Mouse (Mus musculus) heart, embryonic 14.5 days (tissue): Measurements from ENCODE around the gene Fam168a. TPM values are rescaled to one million over a fixed set of nuclear protein-coding genes. Genes with fewer than 3 reads are reported as not detected.

Experiments used
- ATAC-seq: fragments of 200-750 bp; cut with Nextera tagmentation; 2 replicates; pipeline ENCODE4 v1.8.0; 2017; ENCODE audit warnings: low read depth, moderate TSS enrichment; ENCODE audit not compliant: insufficient number of reproducible peaks, insufficient read depth, low FRiP score
- H3K27ac ChIP-seq, 2 experiments: fragments of 200-500 bp in 1 of 2; fragments of 300-500 bp in 1 of 2; sonication (generic) in 1 of 2; replicated peaks in 1 of 2; 2 replicates each; pipeline ENCODE4 v1.5.1; 2012 to 2014; ENCODE audit warnings: low read depth in 2 of 2, low read length in 2 of 2, control low read depth in 1 of 2, mild to moderate bottlenecking in 1 of 2, mixed read lengths in 1 of 2; ENCODE audit not compliant: control insufficient read depth in 1 of 2, insufficient read depth in 1 of 2
- H3K27me3 ChIP-seq: fragments of 300-500 bp; sonication (generic); 2 replicates; pipeline ENCODE4 v1.6.1; 2014; ENCODE audit warnings: mild to moderate bottlenecking, low read length, control low read depth; ENCODE audit not compliant: control insufficient read depth, insufficient read depth
- H3K36me3 ChIP-seq: fragments of 300-500 bp; sonication (generic); 2 replicates; pipeline ENCODE4 v1.6.1; 2014; ENCODE audit warnings: mild to moderate bottlenecking, control low read depth, low read length, mixed read lengths; ENCODE audit not compliant: control insufficient read depth, insufficient read depth
- H3K4me1 ChIP-seq, 2 experiments: fragments of 200-500 bp in 1 of 2; fragments of 300-500 bp in 1 of 2; sonication (generic) in 1 of 2; 2 replicates each; pipeline ENCODE4 v1.6.1; 2012 to 2014; ENCODE audit warnings: low read length in 2 of 2, control low read depth in 1 of 2, mixed read lengths in 1 of 2; ENCODE audit not compliant: control insufficient read depth in 2 of 2, insufficient read depth in 2 of 2
- H3K4me2 ChIP-seq: fragments of 300-500 bp; sonication (generic); 2 replicates; pipeline ENCODE4 v1.6.1; 2014; ENCODE audit warnings: mild to moderate bottlenecking, low read length
- H3K4me3 ChIP-seq, 2 experiments: fragments of 200-500 bp in 1 of 2; fragments of 300-500 bp in 1 of 2; sonication (generic) in 1 of 2; 2 replicates each; pipeline ENCODE4 v1.5.1; 2012 to 2014; ENCODE audit warnings: low read length in 2 of 2, mild to moderate bottlenecking in 2 of 2, control low read depth in 1 of 2, low read depth in 1 of 2, moderate library complexity in 1 of 2; ENCODE audit not compliant: control insufficient read depth in 1 of 2, insufficient read depth in 1 of 2
- H3K9ac ChIP-seq: fragments of 300-500 bp; sonication (generic); 2 replicates; pipeline ENCODE4 v1.6.1; 2014; ENCODE audit warnings: mild to moderate bottlenecking, low read length
- H3K9me3 ChIP-seq: fragments of 300-500 bp; sonication (generic); 2 replicates; pipeline ENCODE4 v1.6.1; 2016; ENCODE audit warnings: low read length, control low read depth; ENCODE audit not compliant: control insufficient read depth
- WGBS: fragments of 180-500 bp; shearing (Covaris S2); extraction: QIAGEN DNeasy Blood & Tissue Kit; methylation state at CpG from one replicate; pipeline ENCODE4 v1.1.7; 2014; 5-methylcytosine and 5-hydroxymethylcytosine counted together
- polyA plus RNA-seq: library from polyadenylated mRNA; unstranded; fragments of >200 nt; fragmentation: Nextera tagmentation; extraction: Ambion mirVana; gene quantifications from 2 replicates; pipeline ENCODE4 v1.2.1, GENCODE M21; 2014

The Fam168a gene
- polyA plus RNA-seq, 1 experiment from 2014 or later: 36.4 TPM

GRCm38 (mm10) chr7:100849508-100849907 is 143.1 kb downstream of the Fam168a start:
- Histone ChIP-seq H3K9me3 (no peaks in the 10 kb centered on the region), H3K27ac (no peak overlapping the region), H3K9ac (no peak overlapping the region), H3K4me3 (no peak overlapping the region), H3K27me3 (no peaks in the 10 kb centered on the region), H3K36me3 (0 out of 2 replicates have a peak, but pooled peaks cover 6% of the 10 kb centered on the region), H3K4me1 (peaks cover 35 to 43% of the 10 kb centered on the region in 2 experiments), H3K4me2 (no peak overlapping the region)
- 82% methylated on average over 2 of the region's 2 CpGs for WGBS
- ATAC-seq: no peak

GRCm38 (mm10) chr7:100851481-100852356 is 145.3 kb downstream of the Fam168a start:
- Histone ChIP-seq H3K4me3 (no peak overlapping the region), H3K9me3 (no peaks in the 10 kb centered on the region), H3K27me3 (no peaks in the 10 kb centered on the region), H3K9ac (peak overlapping the region; percentile 44; the same call in 1 of the 2 replicates), H3K4me2 (no peak overlapping the region), H3K27ac (peak overlapping the region in 1 of 2 experiments; percentile 67; a peak in 2 of 4 replicates), H3K36me3 (0 out of 2 replicates have a peak, but pooled peaks cover 6% of the 10 kb centered on the region), H3K4me1 (peaks cover 34 to 44% of the 10 kb centered on the region in 2 experiments)
- ATAC-seq: no peak
- 47% methylated on average over 9 of the region's 9 CpGs for WGBS

GRCm38 (mm10) chr7:100853396-100853795 is 147.0 kb downstream of the Fam168a start:
- Histone ChIP-seq H3K4me1 (peaks cover 34 to 44% of the 10 kb centered on the region in 2 experiments), H3K27me3 (no peaks in the 10 kb centered on the region), H3K4me3 (no peak overlapping the region), H3K27ac (no peak overlapping the region), H3K4me2 (no peak overlapping the region), H3K9me3 (no peaks in the 10 kb centered on the region), H3K9ac (no peak overlapping the region; the same call in 1 of the 2 replicates), H3K36me3 (no peaks in the 10 kb centered on the region)
- ATAC-seq: no peak
- WGBS: 82% methylated on average over 3 of the region's 3 CpGs

- Histone ChIP-seq H3K4me1 (peaks cover 36 to 49% of the 10 kb centered on the region in 2 experiments), H3K36me3 (no peaks in the 10 kb centered on the region), H3K9me3 (no peaks in the 10 kb centered on the region), H3K4me2 (no peak overlapping the region), H3K4me3 (no peak overlapping the region), H3K27me3 (no peaks in the 10 kb centered on the region), H3K27ac (no peak overlapping the region), H3K9ac (no peak overlapping the region)
- no peak for ATAC-seq
- 45% methylated on average over 6 of the region's 6 CpGs for WGBS
Measured at GRCm38 (mm10) chr7:100854137-100854814, 147.8 kb downstream of the Fam168a start.

- Histone ChIP-seq H3K9me3 (no peaks in the 10 kb centered on the region), H3K4me1 (peaks cover 42 to 54% of the 10 kb centered on the region in 2 experiments), H3K27ac (no peak overlapping the region), H3K27me3 (no peaks in the 10 kb centered on the region), H3K9ac (no peak overlapping the region), H3K36me3 (no peaks in the 10 kb centered on the region), H3K4me3 (no peak overlapping the region), H3K4me2 (no peak overlapping the region)
- no peak for ATAC-seq
- WGBS: 82% methylated on average over 5 of the region's 5 CpGs
Measured at GRCm38 (mm10) chr7:100854861-100855260, 148.4 kb downstream of the Fam168a start.

- H3K4me2 ChIP-seq: 0 out of 2 replicates have a peak overlapping the region, but pooled peaks have one; percentile 20
- H3K9me3 ChIP-seq: no peaks in the 10 kb centered on the region
- peak overlapping the region in 1 of 2 experiments; percentile 25; a peak in 3 of 4 replicates for H3K27ac ChIP-seq
- no peaks in the 10 kb centered on the region for H3K27me3 ChIP-seq
- no peak overlapping the region for H3K4me3 ChIP-seq
- H3K4me1 ChIP-seq: peaks cover 44 to 58% of the 10 kb centered on the region in 2 experiments
- no peak for ATAC-seq
- H3K9ac ChIP-seq: no peak overlapping the region
- WGBS: 39% methylated on average over 4 of the region's 4 CpGs
- no peaks in the 10 kb centered on the region for H3K36me3 ChIP-seq
Measured at GRCm38 (mm10) chr7:100855300-100855699, 148.9 kb downstream of the Fam168a start.

GRCm38 (mm10) chr7:100855795-100856573 is 149.5 kb downstream of the Fam168a start:
- Histone ChIP-seq H3K9me3 (no peaks in the 10 kb centered on the region), H3K4me3 (no peak overlapping the region), H3K4me1 (peaks cover 49 to 65% of the 10 kb centered on the region in 2 experiments), H3K9ac (no peak overlapping the region), H3K36me3 (no peaks in the 10 kb centered on the region), H3K27me3 (no peaks in the 10 kb centered on the region), H3K27ac (peak overlapping the region; percentile 8 to 25; a peak in 2 of 4 replicates), H3K4me2 (0 out of 2 replicates have a peak overlapping the region, but pooled peaks have one; percentile 20)
- 67% methylated on average over 5 of the region's 5 CpGs for WGBS
- no peak for ATAC-seq
